Mouse (Mus musculus): Measurements from ENCODE around the gene Sec22a.

GRCm38 (mm10) chr16:35318397-35318796 is 45.3 kb downstream of the Sec22a start:
- TF ChIP-seq CTCF (IDR thresholded peaks at IDR 0.05; ENCODE audit: insufficient read depth, low read length) (no peak), POLR2A (IDR thresholded peaks at IDR 0.05; ENCODE audit: borderline replicate concordance, extremely low read depth, low read depth, low read length) (no peak)

Measured in lung, adult 2 months (tissue).